Mouse (Mus musculus): ENCODE measurements around the gene S100a13. TPM values are rescaled to one million over a fixed set of nuclear protein-coding genes. Genes with fewer than 3 reads are reported as not detected.

S100a13 gene
- polyA plus RNA-seq, 1 experiment from 2014 or later, result 21.4 TPM

GRCm38 (mm10) chr3:90527291-90527873, 13.1 kb downstream of the S100a13 start:
- H3K4me3 ChIP-seq (ENCODE audit: low read depth, low read length), result no peak overlapping the region
- H3K4me1 ChIP-seq (replicated peaks; ENCODE audit: control insufficient read depth, insufficient read depth, low read length), result no peaks in the 10 kb centered on the region
- no peak overlapping the region for H3K27ac ChIP-seq (ENCODE audit: low read depth, low read length)
- WGBS, result 81% methylated on average over 7 of the region's 7 CpGs
- no peaks in the 10 kb centered on the region for H3K27me3 ChIP-seq (replicated peaks; ENCODE audit: control insufficient read depth, insufficient read depth, low read length)
- H3K9me3 ChIP-seq (ENCODE audit: control insufficient read depth, low read length), result no peaks in the 10 kb centered on the region
- H3K4me2 ChIP-seq, result no peak overlapping the region
- H3K36me3 ChIP-seq (ENCODE audit: control insufficient read depth, insufficient read depth, low read length), result no peaks in the 10 kb centered on the region
- DNase-seq (ENCODE audit: low spot score) (peak; percentile 25), ATAC-seq (replicated peaks; ENCODE audit: low FRiP score) (no peak)
- H3K9ac ChIP-seq (ENCODE audit: low read depth, low read length), result no peak overlapping the region

GRCm38 (mm10) chr3:90531713-90532112, 17.5 kb downstream of the S100a13 start:
- 70% methylated on average over 5 of the region's 5 CpGs for WGBS
- DNase-seq (ENCODE audit: low spot score) (no peak), ATAC-seq (replicated peaks; ENCODE audit: low FRiP score) (no peak)
- no peak overlapping the region for H3K4me2 ChIP-seq
- H3K27me3 ChIP-seq (replicated peaks; ENCODE audit: control insufficient read depth, insufficient read depth, low read length), result no peaks in the 10 kb centered on the region
- no peak overlapping the region for H3K9ac ChIP-seq (ENCODE audit: low read depth, low read length)
- H3K9me3 ChIP-seq (ENCODE audit: control insufficient read depth, low read length), result no peaks in the 10 kb centered on the region
- no peaks in the 10 kb centered on the region for H3K36me3 ChIP-seq (ENCODE audit: control insufficient read depth, insufficient read depth, low read length)
- H3K4me1 ChIP-seq (replicated peaks; ENCODE audit: control insufficient read depth, insufficient read depth, low read length), result no peaks in the 10 kb centered on the region
- H3K27ac ChIP-seq (ENCODE audit: low read depth, low read length), result no peak overlapping the region
- no peak overlapping the region for H3K4me3 ChIP-seq (ENCODE audit: low read depth, low read length)

- Histone ChIP-seq H3K4me3 (ENCODE audit: low read depth, low read length) (no peak overlapping the region), H3K36me3 (ENCODE audit: control insufficient read depth, insufficient read depth, low read length) (no peaks in the 10 kb centered on the region), H3K27ac (ENCODE audit: low read depth, low read length) (no peak overlapping the region), H3K9ac (ENCODE audit: low read depth, low read length) (no peak overlapping the region), H3K4me2 (no peak overlapping the region), H3K27me3 (replicated peaks; ENCODE audit: control insufficient read depth, insufficient read depth, low read length) (no peaks in the 10 kb centered on the region), H3K4me1 (replicated peaks; ENCODE audit: control insufficient read depth, insufficient read depth, low read length) (no peaks in the 10 kb centered on the region), H3K9me3 (ENCODE audit: control insufficient read depth, low read length) (no peaks in the 10 kb centered on the region)
- DNase-seq (ENCODE audit: low spot score), result no peak
- no peak for ATAC-seq (replicated peaks; ENCODE audit: low FRiP score)
- 64% methylated on average over 1 of the region's 1 CpGs for WGBS
Measured at GRCm38 (mm10) chr3:90535446-90535845, 21.2 kb downstream of the S100a13 start.

- 46% methylated on average over 10 of the region's 10 CpGs for WGBS
- DNase-seq (ENCODE audit: low spot score) (no peak), ATAC-seq (replicated peaks; ENCODE audit: low FRiP score) (peak; percentile 42)
- H3K36me3 ChIP-seq (ENCODE audit: control insufficient read depth, insufficient read depth, low read length), result no peaks in the 10 kb centered on the region
- H3K4me1 ChIP-seq (replicated peaks; ENCODE audit: control insufficient read depth, insufficient read depth, low read length), result no peaks in the 10 kb centered on the region
- no peak within 1 kb of the TSS for H3K9ac ChIP-seq (ENCODE audit: low read depth, low read length)
- H3K4me3 ChIP-seq (ENCODE audit: low read depth, low read length), result 0 out of 2 replicates have a peak within 1 kb of the TSS, but pooled peaks have one; percentile 17
- H3K27ac ChIP-seq (ENCODE audit: low read depth, low read length), result no peak within 1 kb of the TSS
- no peaks in the 10 kb centered on the region for H3K9me3 ChIP-seq (ENCODE audit: control insufficient read depth, low read length)
- H3K27me3 ChIP-seq (replicated peaks; ENCODE audit: control insufficient read depth, insufficient read depth, low read length), result no peaks in the 10 kb centered on the region
- peak within 1 kb of the TSS; percentile 26 for H3K4me2 ChIP-seq
Measured at GRCm38 (mm10) chr3:90537141-90537904, 23.1 kb downstream of the S100a13 start, which contains the start of gene S100a16. Gene S100a16, plus strand, starts transcription at chr3:90537254.

GRCm38 (mm10) chr3:90537905-90538296, 23.7 kb downstream of the S100a13 start:
- no peak overlapping the region for H3K27ac ChIP-seq (ENCODE audit: low read depth, low read length)

GRCm38 (mm10) chr3:90540904-90541303, 26.7 kb downstream of the S100a13 start:
- H3K4me2 ChIP-seq, result no peak overlapping the region
- no peaks in the 10 kb centered on the region for H3K9me3 ChIP-seq (ENCODE audit: control insufficient read depth, low read length)
- no peaks in the 10 kb centered on the region for H3K4me1 ChIP-seq (replicated peaks; ENCODE audit: control insufficient read depth, insufficient read depth, low read length)
- 67% methylated on average over 4 of the region's 4 CpGs for WGBS
- no peaks in the 10 kb centered on the region for H3K27me3 ChIP-seq (replicated peaks; ENCODE audit: control insufficient read depth, insufficient read depth, low read length)
- H3K36me3 ChIP-seq (ENCODE audit: control insufficient read depth, insufficient read depth, low read length), result no peaks in the 10 kb centered on the region
- peak; percentile 15; the same call in 1 of the 2 replicates for ATAC-seq (replicated peaks; ENCODE audit: low FRiP score)
- no peak overlapping the region for H3K4me3 ChIP-seq (ENCODE audit: low read depth, low read length)
- peak; percentile 17 for DNase-seq (ENCODE audit: low spot score)
- H3K27ac ChIP-seq (ENCODE audit: low read depth, low read length), result no peak overlapping the region
- H3K9ac ChIP-seq (ENCODE audit: low read depth, low read length), result no peak overlapping the region

More at GRCm38 (mm10) chr3:90537905-90538296, 23.7 kb downstream of the S100a13 start:
- Histone ChIP-seq H3K4me2 (peak overlapping the region; percentile 26), H3K36me3 (ENCODE audit: control insufficient read depth, insufficient read depth, low read length) (no peaks in the 10 kb centered on the region), H3K9ac (ENCODE audit: low read depth, low read length) (no peak overlapping the region), H3K27me3 (replicated peaks; ENCODE audit: control insufficient read depth, insufficient read depth, low read length) (no peaks in the 10 kb centered on the region), H3K4me3 (ENCODE audit: low read depth, low read length) (0 out of 2 replicates have a peak overlapping the region, but pooled peaks have one; percentile 17), H3K4me1 (replicated peaks; ENCODE audit: control insufficient read depth, insufficient read depth, low read length) (no peaks in the 10 kb centered on the region), H3K9me3 (ENCODE audit: control insufficient read depth, low read length) (no peaks in the 10 kb centered on the region)
- 72% methylated on average over 5 of the region's 5 CpGs for WGBS
- no peak for DNase-seq (ENCODE audit: low spot score)
- ATAC-seq (replicated peaks; ENCODE audit: low FRiP score), result no peak

GRCm38 (mm10) chr3:90549676-90550420, 35.6 kb downstream of the S100a13 start:
- no peaks in the 10 kb centered on the region for H3K4me1 ChIP-seq (replicated peaks; ENCODE audit: control insufficient read depth, insufficient read depth, low read length)
- no peaks in the 10 kb centered on the region for H3K9me3 ChIP-seq (ENCODE audit: control insufficient read depth, low read length)
- no peaks in the 10 kb centered on the region for H3K36me3 ChIP-seq (ENCODE audit: control insufficient read depth, insufficient read depth, low read length)
- H3K27me3 ChIP-seq (replicated peaks; ENCODE audit: control insufficient read depth, insufficient read depth, low read length), result no peaks in the 10 kb centered on the region
- H3K4me2 ChIP-seq, result no peak overlapping the region
- H3K4me3 ChIP-seq (ENCODE audit: low read depth, low read length), result no peak overlapping the region
- no peak overlapping the region for H3K9ac ChIP-seq (ENCODE audit: low read depth, low read length)
- no peak overlapping the region for H3K27ac ChIP-seq (ENCODE audit: low read depth, low read length)
- 58% methylated on average over 5 of the region's 5 CpGs for WGBS
- no peak for ATAC-seq (replicated peaks; ENCODE audit: low FRiP score)
- DNase-seq (ENCODE audit: low spot score), result no peak

- Histone ChIP-seq H3K27me3 (replicated peaks; ENCODE audit: control insufficient read depth, insufficient read depth, low read length) (no peaks in the 10 kb centered on the region), H3K36me3 (ENCODE audit: control insufficient read depth, insufficient read depth, low read length) (no peaks in the 10 kb centered on the region), H3K4me3 (ENCODE audit: low read depth, low read length) (no peak overlapping the region), H3K9ac (ENCODE audit: low read depth, low read length) (no peak overlapping the region), H3K27ac (ENCODE audit: low read depth, low read length) (no peak overlapping the region), H3K4me2 (no peak overlapping the region), H3K4me1 (replicated peaks; ENCODE audit: control insufficient read depth, insufficient read depth, low read length) (no peaks in the 10 kb centered on the region), H3K9me3 (ENCODE audit: control insufficient read depth, low read length) (no peaks in the 10 kb centered on the region)
- DNase-seq (ENCODE audit: low spot score) (no peak), ATAC-seq (replicated peaks; ENCODE audit: low FRiP score) (no peak)
- 85% methylated on average over 2 of the region's 2 CpGs for WGBS
Measured at GRCm38 (mm10) chr3:90550421-90550790, 36.2 kb downstream of the S100a13 start.
